Mouse (Mus musculus) liver, postnatal 0 days (tissue): ENCODE results near the gene Lmf1.

Source experiments
- CTCF ChIP-seq: sonication (generic); IDR thresholded peaks from 2 replicates; pipeline ENCODE4 v1.5.1; 2016; ENCODE audit warnings: antibody characterized with exemption, low read depth
- EP300 ChIP-seq: IDR thresholded peaks from 2 replicates; pipeline ENCODE4 v1.6.1; 2016; ENCODE audit warnings: antibody characterized with exemption, low read depth, mild to moderate bottlenecking

GRCm38 (mm10) chr17:25650726-25651125 is 71.8 kb downstream of the Lmf1 start:
- TF ChIP-seq CTCF (peak; percentile 35), EP300 (no peak)
